Mouse (Mus musculus) embryo, embryonic 10 days (tissue): ENCODE results near the gene Evi5.

Source experiments
- DNase-seq: peaks from one replicate; pipeline ENCODE4 v3.0.0-alpha.2; 2015; ENCODE audit warnings: low spot score

The Evi5 gene

GRCm38 (mm10) chr5:107706262-107706661, 168.6 kb downstream of the Evi5 start:
- DNase-seq, result no peak

- no peak for DNase-seq
These were observed 169.2 kb downstream of the Evi5 start for GRCm38 (mm10) chr5:107705756-107706155.

- no peak for DNase-seq
These were observed 171.6 kb downstream of the Evi5 start for GRCm38 (mm10) chr5:107703207-107703763.

- no peak for DNase-seq
These were observed 173.2 kb downstream of the Evi5 start for GRCm38 (mm10) chr5:107701658-107702057.

GRCm38 (mm10) chr5:107700873-107701272, 174.0 kb downstream of the Evi5 start:
- DNase-seq, result no peak

GRCm38 (mm10) chr5:107698888-107699287, 176.0 kb downstream of the Evi5 start:
- no peak for DNase-seq

- DNase-seq, result no peak
These were observed 179.9 kb downstream of the Evi5 start for GRCm38 (mm10) chr5:107695019-107695418.
